Mouse (Mus musculus): ENCODE results near the gene Itgb6.

Gene Itgb6

DNA sequence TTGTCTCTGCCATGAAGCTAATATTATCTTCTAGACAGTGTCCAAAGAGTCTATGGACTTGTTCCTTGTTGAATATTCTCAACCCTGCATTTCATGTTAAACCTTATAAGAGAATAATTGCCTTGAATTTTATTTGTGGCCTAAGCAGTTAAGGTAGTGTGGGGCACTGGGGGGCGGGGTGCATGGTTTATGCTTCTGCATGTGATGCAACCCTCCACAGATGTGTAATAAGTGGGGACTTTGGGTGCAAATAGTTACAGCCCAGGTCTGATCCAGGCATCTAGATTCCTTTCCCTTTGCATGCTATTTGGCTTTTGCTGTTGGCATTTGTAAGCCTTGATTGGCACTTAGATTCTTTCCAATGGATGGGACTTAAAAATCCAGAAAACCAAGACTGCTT is 51.2 kb downstream of the Itgb6 start:
- DNase-seq: no peak

DNA sequence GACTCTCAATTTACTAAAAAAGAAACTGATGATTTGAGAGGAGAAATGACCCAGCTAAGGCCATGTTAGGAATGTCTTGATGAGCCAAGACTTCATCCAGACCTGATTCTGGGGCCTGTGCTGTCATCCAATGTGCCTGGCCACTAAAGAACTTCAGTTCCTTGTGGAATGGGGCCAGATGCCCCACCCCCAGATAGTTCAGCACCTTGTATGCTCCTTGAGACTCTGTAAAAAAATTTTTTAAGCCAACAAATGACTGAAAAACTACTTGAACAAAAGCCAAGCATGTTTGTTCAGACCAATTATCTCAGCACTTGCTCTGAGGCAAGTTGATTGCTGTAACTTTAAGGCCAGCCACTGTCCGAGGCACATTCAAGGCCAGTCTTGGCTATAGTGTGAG is 59.4 kb downstream of the Itgb6 start:
- DNase-seq: no peak

DNA sequence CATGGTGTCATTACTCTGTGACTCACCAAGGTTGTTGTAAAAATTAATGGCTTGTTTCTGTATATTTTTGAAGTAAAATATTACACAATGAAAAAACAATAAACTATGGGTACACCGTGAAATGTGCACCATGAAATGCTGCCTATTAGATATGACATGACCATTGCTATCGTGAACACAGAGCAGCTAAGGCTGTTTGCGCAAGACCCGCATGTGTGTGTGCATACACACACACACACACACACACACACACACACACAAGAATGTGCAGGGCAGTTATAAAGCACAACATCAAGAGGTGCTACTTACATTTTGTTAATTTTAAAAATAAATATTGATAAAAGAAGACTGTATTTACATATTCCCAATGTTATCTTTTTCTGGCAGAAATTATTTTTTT is 62.5 kb downstream of the Itgb6 start:
- DNase-seq: no peak

DNA sequence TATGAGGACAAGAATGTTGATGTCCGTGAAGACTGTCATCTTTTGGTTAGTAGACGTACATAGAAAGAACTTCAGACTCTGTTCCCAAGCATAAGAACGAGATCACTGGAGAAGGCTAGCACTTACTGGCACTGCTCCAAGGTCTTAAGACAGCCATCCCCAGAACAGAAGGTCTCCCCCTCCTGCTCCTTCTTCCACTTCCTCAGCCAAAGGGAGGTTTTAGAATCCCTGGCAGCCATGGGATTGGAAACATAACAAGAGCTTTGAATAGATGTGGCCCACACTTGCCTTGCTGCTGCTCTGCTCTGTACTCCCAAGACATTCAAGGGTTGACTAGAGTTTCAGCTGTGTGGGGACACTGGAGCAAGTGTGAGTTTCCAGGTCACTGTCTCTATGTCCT is 63.5 kb downstream of the Itgb6 start:
- DNase-seq: no peak

DNA sequence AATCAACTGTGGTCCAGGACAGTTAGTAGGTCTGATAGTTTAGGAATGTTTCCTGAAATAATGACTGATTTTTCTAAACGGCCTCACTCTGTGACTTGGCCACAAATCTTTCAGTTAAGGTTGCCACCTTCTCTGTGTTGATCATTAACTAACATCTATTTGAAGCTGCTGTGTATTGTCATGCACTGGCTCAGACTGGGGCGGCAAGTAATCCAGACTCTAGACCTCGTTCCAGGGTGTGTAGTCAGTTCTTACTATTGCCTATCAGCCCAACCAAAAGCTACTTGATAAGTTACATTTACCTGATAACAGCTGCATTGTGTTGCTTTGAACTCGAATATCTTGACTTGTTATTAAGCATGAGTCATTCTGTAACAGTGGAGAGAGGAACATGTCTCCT is 67.6 kb downstream of the Itgb6 start:
- no peak for DNase-seq

DNA sequence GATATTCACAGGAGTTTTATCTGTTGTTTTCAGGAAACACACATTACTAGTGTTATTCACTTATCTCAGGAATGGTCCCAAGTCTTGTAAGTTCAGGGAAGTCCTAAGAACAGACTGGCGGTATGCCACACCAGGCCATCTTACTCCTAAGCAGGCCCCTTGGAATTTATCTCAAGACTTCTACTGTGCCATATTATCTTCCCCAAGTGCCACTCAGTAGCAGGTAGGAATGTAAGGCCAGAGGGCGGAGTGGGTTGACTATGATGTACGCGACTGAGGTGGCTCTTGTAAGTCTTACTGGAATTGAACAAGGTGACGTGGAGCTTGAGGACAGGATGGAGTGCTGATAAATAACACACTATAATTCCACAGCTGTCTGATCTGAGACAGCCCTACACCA is 72.3 kb downstream of the Itgb6 start:
- no peak for DNase-seq

DNA sequence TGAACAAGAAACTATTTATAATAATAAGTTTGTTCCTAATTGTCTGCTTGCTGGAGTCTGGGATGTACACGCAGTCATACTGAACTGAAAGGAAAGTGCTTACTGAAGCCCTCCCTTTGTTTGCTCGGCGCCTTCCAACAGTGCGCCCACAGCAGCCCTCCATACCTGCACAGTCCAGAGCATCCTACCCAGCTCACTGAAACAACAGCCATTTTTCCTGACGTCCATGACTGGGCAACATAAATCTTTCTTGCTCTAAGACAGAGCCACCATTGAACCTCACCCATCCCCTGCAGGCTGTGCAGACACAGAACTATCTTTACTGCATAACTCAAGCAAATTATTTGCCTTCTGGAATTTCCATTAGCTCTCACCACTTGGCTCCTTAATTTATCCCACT is 74.8 kb downstream of the Itgb6 start:
- no peak for DNase-seq

DNA sequence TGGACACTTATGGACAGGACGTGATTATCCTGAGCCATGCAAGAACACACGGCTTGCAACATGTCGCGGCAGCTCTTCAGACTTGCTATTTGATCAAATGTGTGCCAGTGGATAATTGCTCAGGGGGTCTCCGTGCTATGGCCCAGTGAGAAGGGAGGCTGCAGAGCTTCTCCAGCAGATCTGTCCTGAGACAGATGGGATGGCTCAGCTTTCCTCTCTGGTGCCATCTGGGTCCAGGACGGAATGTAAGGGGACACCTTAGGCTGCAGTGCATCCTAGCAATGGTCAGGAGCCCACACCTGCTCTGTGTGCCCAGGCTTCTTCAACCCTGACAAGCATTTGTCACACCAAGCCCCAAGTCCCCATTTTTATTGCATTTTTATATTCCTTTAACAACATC is 75.9 kb downstream of the Itgb6 start:
- no peak for DNase-seq

DNA sequence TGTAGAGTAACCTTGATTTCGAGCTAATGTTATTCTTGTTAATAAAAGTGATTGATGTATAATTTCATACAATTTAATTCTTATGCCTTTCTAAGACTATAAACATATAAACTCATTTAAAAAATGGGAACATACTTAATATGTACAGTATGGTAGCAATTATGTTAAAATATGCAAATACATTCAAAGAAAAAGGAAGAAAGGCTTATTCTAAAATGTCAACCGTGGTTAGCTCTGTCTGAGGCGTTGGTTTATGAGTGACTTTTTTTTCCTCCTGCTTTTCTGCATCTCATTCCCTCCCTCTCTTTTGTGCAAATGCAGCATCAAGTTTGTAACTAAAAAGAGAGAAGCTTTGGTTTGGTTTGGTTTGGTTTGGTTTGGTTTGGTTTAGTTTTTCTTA is 79.0 kb downstream of the Itgb6 start:
- DNase-seq: no peak

DNA sequence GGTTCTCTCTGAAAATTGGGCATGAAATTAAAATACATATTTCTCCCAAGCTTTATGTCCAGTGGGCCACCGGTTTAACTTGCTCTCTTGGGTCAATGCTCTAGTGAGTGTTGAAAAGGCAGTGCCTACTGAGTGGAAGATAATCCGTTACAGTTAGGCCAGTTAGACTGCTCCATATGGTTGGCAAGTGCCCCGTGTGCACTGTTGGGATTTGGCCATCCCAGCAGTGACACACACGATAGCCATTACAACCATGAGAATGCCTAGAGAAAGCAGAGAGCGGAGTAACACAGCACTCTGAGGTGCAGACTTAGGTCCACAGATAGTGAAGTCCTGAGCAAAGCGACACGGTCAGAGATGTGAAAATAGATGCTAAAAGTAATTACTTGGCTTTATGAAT is 79.8 kb downstream of the Itgb6 start:
- no peak for DNase-seq

DNA sequence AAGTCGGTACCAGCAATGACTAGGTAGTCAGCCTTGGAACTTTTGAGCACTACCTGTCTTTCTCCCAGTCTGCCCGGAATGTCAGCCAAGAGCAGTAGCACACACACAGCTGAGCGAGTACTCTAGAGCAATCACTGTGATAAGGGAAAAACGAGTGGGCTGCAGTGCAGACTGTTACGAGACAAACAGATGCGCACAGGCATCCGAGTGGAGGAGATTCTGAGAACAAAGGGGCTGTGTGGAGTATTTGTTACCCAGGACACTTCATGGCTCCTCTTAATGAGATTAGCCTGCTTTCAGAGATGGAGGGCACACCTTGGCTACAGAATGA is 82.1 kb downstream of the Itgb6 start:
- no peak for DNase-seq

DNA sequence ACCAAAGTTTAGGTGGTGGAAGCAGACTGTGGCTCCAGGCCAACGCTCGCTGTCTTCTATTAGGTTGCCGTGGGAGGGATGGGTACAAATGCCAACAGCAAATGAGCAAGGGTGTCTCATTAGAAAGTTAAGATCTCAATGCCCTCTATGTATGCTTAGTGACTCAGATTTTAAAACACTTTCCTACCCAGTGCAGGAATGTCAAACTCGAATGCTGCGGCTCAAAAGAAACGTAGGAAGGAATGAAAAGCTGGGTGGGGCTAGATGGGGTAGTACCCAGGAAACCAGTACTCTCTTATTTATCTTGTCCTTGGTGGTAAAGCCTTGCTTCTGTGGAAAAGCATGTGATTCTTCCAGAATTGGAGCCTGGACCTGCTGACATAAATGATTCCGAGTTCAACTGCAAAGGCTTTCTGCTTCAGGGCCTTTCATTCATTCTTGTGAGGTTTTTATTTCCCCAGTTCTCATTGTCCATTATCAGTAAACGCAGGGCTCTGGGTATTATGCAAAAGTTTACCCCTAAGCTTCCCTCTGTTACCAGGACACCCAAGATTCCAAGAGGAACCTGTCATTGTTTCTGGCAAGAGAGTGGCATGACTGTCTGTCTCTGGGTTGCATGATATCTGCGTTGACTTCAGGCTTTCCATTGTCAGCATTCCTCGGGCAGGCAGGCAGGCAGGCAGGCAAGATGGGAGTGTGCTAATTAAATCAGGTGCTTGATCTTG is 82.7 kb downstream of the Itgb6 start:
- no peak for DNase-seq

DNA sequence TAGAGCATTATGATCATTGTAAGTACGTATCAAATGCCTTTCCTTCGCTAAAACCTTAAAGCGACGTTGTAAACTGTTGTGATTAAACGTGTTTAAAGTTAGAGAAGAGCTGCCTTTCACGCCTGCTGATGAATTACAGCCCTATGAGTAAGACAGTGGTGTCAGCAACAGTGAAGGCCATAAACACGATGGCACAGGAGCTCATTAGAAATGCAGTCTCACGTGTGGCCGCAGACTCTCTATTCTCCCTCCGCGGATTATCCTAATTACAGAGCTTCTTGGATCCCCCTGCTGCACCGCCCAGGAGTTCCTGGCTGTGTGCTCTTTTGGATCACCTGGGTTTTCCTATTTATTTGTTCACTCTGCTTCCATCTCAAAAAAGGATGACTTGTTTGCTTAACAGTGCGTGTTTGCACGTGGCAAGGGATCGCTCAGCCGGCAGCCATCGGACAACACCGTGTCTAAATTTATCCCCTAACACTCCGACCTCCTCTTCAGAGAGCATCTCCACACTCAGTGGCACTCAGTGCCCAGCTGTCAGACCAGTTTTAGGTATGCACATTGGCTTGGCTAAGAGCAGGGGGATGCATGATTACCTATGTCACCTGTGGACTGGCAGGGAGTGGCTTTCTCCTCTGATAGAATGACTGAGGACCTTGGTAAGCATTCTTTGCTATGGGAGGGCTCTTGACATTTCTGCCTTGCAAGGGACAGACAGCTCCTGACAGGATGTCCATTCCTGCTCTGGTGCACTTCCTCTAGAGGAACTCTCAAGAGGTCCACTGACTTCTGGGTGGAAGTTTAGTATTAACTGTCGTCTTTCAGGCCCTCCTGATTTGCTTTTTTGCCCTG is 85.3 kb downstream of the Itgb6 start:
- DNase-seq: no peak

DNA sequence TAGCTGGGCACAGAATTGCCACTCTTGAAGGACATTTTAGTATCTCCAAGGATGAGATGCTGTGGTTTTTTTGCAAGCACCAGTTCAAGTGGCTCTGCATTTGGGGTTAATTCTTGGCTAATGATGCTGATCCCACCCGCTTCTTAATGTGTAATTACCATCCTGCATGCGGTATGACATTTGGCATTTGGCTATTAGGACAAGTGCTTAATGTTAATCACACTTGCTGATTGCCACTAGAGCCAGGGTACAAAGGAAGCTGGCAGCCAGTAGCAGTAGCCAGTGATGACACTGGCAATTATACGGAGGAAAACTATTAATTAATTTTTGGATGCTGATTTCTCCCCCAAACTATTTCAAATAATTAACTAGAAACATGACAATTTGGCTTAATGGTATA is 86.0 kb downstream of the Itgb6 start:
- DNase-seq: no peak

DNA sequence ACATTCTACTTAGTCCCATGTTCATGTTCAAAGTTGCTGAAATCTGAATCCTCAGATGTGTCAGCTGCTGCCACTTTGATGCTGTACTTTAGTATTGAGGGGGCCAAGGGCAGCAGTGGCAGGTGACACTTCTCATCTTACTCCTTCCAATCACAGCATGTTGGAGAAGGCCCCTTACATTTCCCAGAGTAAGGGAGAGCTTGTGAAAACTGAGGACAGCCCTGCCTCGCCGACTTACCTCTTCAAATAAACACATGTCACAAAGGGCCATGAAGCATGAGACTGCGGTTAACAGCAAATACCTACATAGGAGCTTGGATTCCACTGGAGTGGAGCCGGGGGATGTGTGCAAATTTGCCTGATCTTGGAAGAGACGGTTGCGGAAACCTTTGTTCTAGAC is 86.4 kb downstream of the Itgb6 start:
- no peak for DNase-seq

DNA sequence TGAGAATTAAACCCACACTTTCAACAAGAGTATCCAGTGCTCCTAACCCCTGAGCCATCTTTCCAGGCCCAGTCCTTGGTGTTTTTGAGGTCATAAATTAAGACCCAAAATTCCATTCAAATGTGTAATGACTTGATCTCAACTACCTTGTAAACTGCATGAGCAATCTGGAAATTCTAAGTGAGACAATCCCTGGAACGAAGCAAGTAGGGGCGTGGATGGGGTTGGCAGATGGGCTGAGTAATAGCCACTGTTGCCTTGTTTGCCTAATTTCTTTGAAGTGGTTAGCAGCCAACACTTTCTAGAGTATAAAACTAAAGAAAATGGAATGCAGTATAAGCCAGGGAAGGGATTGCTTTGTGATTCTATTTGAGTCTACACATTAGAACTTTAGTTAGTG is 89.7 kb downstream of the Itgb6 start:
- no peak for DNase-seq

DNA sequence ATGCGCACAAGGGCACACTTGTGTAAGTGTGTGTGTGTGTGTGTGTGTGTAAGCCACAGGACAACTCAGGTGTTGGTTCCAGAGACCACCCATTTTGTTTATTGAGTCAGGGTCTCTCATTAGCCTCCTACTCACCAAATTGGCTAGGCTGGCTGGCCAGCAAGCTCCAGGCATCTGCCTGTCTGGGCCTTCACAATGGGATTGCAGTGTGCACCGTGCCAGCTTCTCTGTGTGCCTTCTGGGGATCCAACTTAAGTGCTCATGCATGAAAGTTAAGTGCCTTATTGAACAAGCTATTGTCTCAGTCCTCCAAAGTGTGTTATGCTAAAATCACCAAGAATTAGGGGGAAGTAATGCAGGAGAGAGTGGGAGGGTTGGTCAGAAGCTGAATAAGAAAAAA is 92.1 kb downstream of the Itgb6 start:
- DNase-seq: no peak

DNA sequence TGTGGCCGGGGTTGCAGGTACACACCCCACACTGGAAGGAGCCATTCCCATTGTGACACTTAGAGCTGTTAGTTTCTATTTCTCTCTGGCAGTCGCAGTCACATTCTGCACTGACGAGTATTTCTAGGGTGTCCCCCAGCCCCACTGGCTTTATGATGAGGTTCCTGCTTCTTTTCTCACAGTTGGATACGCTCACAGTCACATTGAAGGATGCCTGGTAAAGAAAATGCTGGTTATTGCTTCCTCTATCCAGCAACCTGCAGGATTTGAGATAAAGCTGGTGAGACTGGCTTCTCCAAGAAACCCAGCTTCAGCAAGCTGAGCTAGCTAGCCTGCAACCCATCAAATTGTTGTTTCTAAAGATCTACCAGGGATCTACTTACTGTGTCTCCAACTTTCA is 94.5 kb downstream of the Itgb6 start:
- DNase-seq: no peak

DNA sequence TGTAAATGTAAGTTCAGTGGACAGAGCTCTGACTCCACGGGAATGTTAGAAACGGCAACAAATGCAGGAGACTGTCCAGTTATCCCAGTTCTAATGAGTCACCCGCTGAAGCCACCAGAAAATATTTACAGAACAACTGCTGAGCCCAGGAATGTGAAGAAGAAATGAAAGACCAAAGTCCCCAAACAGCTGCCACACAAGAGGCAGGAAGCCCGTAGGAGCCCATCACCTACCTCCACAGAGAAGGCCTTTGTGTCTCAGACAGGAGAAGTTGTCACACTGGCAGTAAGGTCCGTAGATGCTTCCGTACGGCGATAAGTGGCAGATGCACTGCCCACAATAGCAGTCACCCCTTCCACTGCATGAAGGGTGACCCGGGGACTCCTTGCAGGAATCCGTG is 94.9 kb downstream of the Itgb6 start:
- no peak for DNase-seq

DNA sequence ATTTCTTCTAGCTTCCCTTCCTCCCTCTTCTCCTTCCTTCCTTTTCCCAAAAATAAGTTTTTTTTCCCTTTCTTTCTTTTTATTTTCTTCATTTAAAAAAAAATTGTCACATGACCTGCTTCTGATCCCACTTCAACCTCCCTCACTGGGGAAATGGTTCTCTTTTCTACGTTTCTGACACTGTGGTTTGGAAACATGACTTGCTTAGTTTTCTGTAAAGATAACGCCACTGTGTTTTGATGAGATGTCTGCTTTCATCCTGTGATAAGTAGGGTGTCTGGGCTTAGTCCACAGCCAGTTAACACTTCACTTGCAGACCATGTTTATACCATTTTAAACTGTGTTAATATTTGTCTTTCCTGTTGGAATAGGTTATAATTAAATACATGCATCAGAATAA is 96.7 kb downstream of the Itgb6 start:
- no peak for DNase-seq

DNA sequence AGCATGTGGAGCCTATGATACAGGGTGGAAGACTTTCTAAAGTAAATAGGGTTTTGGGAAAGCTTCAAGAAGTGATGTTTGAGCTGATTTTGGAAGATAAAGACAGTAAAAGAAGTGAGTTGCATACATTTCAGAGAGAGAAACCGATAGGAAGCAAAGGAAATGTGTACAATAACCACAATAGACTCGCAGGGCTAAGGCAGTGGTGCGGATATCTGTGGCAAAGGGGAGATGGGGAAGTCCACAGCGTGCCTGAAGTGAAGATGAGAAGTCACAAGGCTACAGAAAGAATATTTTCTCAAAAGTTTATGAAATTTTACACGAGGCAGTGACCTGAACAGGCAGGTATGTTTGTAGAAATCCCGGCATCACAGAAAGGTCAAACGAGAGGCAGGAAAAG is 100.3 kb downstream of the Itgb6 start:
- DNase-seq: no peak

DNA sequence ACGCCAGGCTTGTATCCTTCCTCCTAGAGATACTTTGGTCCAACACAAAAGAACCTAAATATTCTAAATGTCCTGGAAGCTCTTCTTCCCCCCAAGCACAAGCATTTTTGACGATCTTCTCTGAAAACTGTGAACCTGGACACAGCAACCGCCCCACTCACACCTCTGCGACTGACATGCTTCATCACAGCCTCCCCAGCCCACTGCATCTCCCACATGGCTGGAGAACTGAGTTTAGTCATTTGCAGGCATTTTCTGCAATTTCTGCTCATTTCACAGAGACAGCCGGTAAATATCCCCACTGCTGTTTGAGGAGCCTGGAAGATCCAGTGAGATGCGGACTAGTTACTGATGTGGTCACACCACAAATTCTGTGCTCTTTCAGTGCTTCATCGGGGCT is 107.7 kb downstream of the Itgb6 start:
- DNase-seq: no peak

DNA sequence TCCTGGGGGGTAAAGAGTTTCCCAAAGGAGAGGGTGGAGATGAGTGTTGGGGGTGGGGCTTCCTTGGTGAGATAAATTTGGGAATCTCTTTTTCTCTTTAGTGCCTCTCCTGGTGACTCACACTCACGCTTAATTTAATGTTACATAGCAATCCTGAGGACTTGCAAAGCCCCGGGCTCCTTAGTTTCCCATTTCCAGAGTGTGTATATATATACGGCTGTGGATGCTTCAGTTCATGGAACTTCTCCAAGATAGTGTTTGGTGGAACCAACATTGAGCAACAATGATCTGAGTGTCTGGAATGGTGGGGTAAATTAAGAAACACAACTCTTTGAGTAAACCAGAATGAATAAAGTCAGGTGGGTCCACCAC is 108.6 kb downstream of the Itgb6 start:
- no peak for DNase-seq

DNA sequence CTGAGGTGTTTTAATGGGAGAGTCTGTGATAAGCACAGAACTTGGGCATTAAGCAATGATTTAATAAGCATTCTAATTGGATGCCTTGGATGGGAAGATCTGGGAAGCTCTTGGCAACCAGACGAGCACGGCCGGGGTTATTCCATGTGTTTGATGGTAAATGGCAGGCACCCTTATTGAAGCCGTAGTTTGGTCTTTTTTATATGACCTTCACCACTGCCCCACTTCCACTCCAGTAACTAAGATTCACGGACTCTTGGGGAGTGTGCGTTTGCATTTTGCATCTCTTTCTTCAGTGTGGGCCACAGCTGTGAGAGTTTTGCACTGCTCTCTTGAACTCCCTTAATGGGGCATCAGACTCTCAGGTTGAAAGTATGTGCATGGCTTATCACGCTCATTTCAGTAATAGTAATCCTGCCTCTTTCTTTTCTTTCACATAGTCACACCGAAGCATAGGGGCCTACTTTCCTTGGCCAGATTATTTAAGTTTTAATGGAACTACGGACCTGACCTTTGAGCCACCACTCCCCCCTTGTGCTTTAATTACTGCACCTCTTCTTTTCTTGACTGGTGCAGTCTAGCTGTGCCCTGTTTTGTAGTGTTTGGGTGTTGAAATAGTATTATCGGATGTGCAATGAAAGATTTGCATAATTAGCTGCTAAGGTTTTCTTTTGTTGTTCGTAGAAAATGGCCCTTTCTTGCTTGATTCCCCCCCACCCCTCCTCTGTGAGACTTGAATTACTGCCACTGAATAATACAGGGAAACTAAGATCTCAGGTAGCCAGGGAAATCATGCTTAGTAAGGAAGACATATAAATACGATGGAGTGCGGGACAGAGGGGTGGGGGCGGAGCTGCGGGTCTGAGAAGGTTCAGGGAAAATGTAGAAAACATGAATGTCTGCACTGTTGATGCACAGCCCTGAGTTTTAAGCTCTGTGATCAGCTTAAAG is 109.3 kb downstream of the Itgb6 start:
- no peak for DNase-seq

All from layer of hippocampus, adult 9-11 months (tissue).